Mouse (Mus musculus): Measurements from ENCODE around the gene Pias1. TPM values are rescaled to one million over a fixed set of nuclear protein-coding genes. Genes with fewer than 3 reads are reported as not detected.

Pias1 gene
- polyA plus RNA-seq, 1 experiment from 2014 or later = 42.7 TPM

- no peaks in the 10 kb centered on the region for H3K27me3 ChIP-seq (ENCODE audit: control insufficient read depth, insufficient read depth, low read length)
- H3K36me3 ChIP-seq (ENCODE audit: control insufficient read depth, insufficient read depth, low read length) = no peaks in the 10 kb centered on the region
- ATAC-seq (ENCODE audit: insufficient number of reproducible peaks, insufficient read depth, low FRiP score, low read depth) = no peak
- peaks cover 4 to 9% of the 10 kb centered on the region in 2 experiments; a peak in 3 of 4 replicates for H3K4me1 ChIP-seq (ENCODE audit: control insufficient read depth in 2 of 2, insufficient read depth in 2 of 2, low read length in 2 of 2)
- 82% methylated on average over 3 of the region's 3 CpGs for WGBS
- H3K9me3 ChIP-seq (ENCODE audit: control insufficient read depth, low read length) = no peaks in the 10 kb centered on the region
- no peak overlapping the region for H3K4me2 ChIP-seq (ENCODE audit: low read length)
- no peak overlapping the region for H3K9ac ChIP-seq (ENCODE audit: low read length)
- H3K4me3 ChIP-seq (ENCODE audit: control insufficient read depth in 1 of 2, insufficient read depth in 1 of 2, low read depth in 1 of 2, low read length in 2 of 2) = no peak overlapping the region
- no peak overlapping the region for H3K27ac ChIP-seq (replicated peaks in 1 of 2; ENCODE audit: control insufficient read depth in 1 of 2, insufficient read depth in 1 of 2, low read depth in 2 of 2, low read length in 2 of 2)
Measured at GRCm38 (mm10) chr9:62940966-62941365, 46.8 kb downstream of the Pias1 start.

GRCm38 (mm10) chr9:62935854-62936253 is 51.9 kb downstream of the Pias1 start:
- Histone ChIP-seq H3K4me2 (ENCODE audit: low read length) (no peak overlapping the region), H3K9ac (ENCODE audit: low read length) (no peak overlapping the region), H3K36me3 (ENCODE audit: control insufficient read depth, insufficient read depth, low read length) (no peaks in the 10 kb centered on the region), H3K4me1 (ENCODE audit: control insufficient read depth in 2 of 2, insufficient read depth in 2 of 2, low read length in 2 of 2) (peaks cover 9 to 36% of the 10 kb centered on the region in 2 experiments), H3K27me3 (ENCODE audit: control insufficient read depth, insufficient read depth, low read length) (no peaks in the 10 kb centered on the region), H3K9me3 (ENCODE audit: control insufficient read depth, low read length) (no peaks in the 10 kb centered on the region), H3K4me3 (ENCODE audit: control insufficient read depth in 1 of 2, insufficient read depth in 1 of 2, low read depth in 1 of 2, low read length in 2 of 2) (no peak overlapping the region), H3K27ac (replicated peaks in 1 of 2; ENCODE audit: control insufficient read depth in 1 of 2, insufficient read depth in 1 of 2, low read depth in 2 of 2, low read length in 2 of 2) (no peak overlapping the region; a peak in 1 of 4 replicates)
- no peak for ATAC-seq (ENCODE audit: insufficient number of reproducible peaks, insufficient read depth, low FRiP score, low read depth)
- WGBS = 63% methylated on average over 5 of the region's 5 CpGs

- WGBS = 51% methylated on average over 2 of the region's 2 CpGs
- Histone ChIP-seq H3K27me3 (ENCODE audit: control insufficient read depth, insufficient read depth, low read length) (no peaks in the 10 kb centered on the region), H3K4me3 (ENCODE audit: control insufficient read depth in 1 of 2, insufficient read depth in 1 of 2, low read depth in 1 of 2, low read length in 2 of 2) (no peak overlapping the region), H3K4me2 (ENCODE audit: low read length) (no peak overlapping the region), H3K36me3 (ENCODE audit: control insufficient read depth, insufficient read depth, low read length) (no peaks in the 10 kb centered on the region), H3K27ac (replicated peaks in 1 of 2; ENCODE audit: control insufficient read depth in 1 of 2, insufficient read depth in 1 of 2, low read depth in 2 of 2, low read length in 2 of 2) (peak overlapping the region in 1 of 2 experiments; percentile 31; a peak in 1 of 4 replicates), H3K9me3 (ENCODE audit: control insufficient read depth, low read length) (no peaks in the 10 kb centered on the region), H3K9ac (ENCODE audit: low read length) (no peak overlapping the region), H3K4me1 (ENCODE audit: control insufficient read depth in 2 of 2, insufficient read depth in 2 of 2, low read length in 2 of 2) (peaks cover 9 to 36% of the 10 kb centered on the region in 2 experiments)
- no peak for ATAC-seq (ENCODE audit: insufficient number of reproducible peaks, insufficient read depth, low FRiP score, low read depth)
Measured at GRCm38 (mm10) chr9:62934700-62935400, 52.9 kb downstream of the Pias1 start.

GRCm38 (mm10) chr9:62932575-62933339 is 55.0 kb downstream of the Pias1 start:
- Histone ChIP-seq H3K4me3 (ENCODE audit: control insufficient read depth in 1 of 2, insufficient read depth in 1 of 2, low read depth in 1 of 2, low read length in 2 of 2) (no peak overlapping the region), H3K4me1 (ENCODE audit: control insufficient read depth in 2 of 2, insufficient read depth in 2 of 2, low read length in 2 of 2) (peaks cover 7 to 33% of the 10 kb centered on the region in 2 experiments), H3K36me3 (ENCODE audit: control insufficient read depth, insufficient read depth, low read length) (no peaks in the 10 kb centered on the region), H3K27me3 (ENCODE audit: control insufficient read depth, insufficient read depth, low read length) (no peaks in the 10 kb centered on the region), H3K9ac (ENCODE audit: low read length) (no peak overlapping the region), H3K27ac (replicated peaks in 1 of 2; ENCODE audit: control insufficient read depth in 1 of 2, insufficient read depth in 1 of 2, low read depth in 2 of 2, low read length in 2 of 2) (peak overlapping the region; percentile 54 to 56; a peak in 3 of 4 replicates), H3K4me2 (ENCODE audit: low read length) (no peak overlapping the region), H3K9me3 (ENCODE audit: control insufficient read depth, low read length) (no peaks in the 10 kb centered on the region)
- 32% methylated on average over 4 of the region's 4 CpGs for WGBS
- no peak for ATAC-seq (ENCODE audit: insufficient number of reproducible peaks, insufficient read depth, low FRiP score, low read depth)

GRCm38 (mm10) chr9:62924886-62925610 is 62.7 kb downstream of the Pias1 start:
- H3K27ac ChIP-seq (replicated peaks in 1 of 2; ENCODE audit: control insufficient read depth in 1 of 2, insufficient read depth in 1 of 2, low read depth in 2 of 2, low read length in 2 of 2) = no peak overlapping the region
- peaks cover 11% of the 10 kb centered on the region; the same call in 1 of the 2 replicates for H3K36me3 ChIP-seq (ENCODE audit: control insufficient read depth, insufficient read depth, low read length)
- no peak overlapping the region for H3K4me2 ChIP-seq (ENCODE audit: low read length)
- 73% methylated on average over 2 of the region's 2 CpGs for WGBS
- no peak overlapping the region for H3K9ac ChIP-seq (ENCODE audit: low read length)
- H3K27me3 ChIP-seq (ENCODE audit: control insufficient read depth, insufficient read depth, low read length) = no peaks in the 10 kb centered on the region
- ATAC-seq (ENCODE audit: insufficient number of reproducible peaks, insufficient read depth, low FRiP score, low read depth) = no peak
- H3K4me1 ChIP-seq (ENCODE audit: control insufficient read depth in 2 of 2, insufficient read depth in 2 of 2, low read length in 2 of 2) = peaks cover 0 to 3% of the 10 kb centered on the region in 2 experiments; a peak in 1 of 4 replicates
- H3K4me3 ChIP-seq (ENCODE audit: control insufficient read depth in 1 of 2, insufficient read depth in 1 of 2, low read depth in 1 of 2, low read length in 2 of 2) = no peak overlapping the region
- H3K9me3 ChIP-seq (ENCODE audit: control insufficient read depth, low read length) = no peaks in the 10 kb centered on the region

GRCm38 (mm10) chr9:62920877-62921276 is 66.8 kb downstream of the Pias1 start:
- Histone ChIP-seq H3K27ac (replicated peaks in 1 of 2; ENCODE audit: control insufficient read depth in 1 of 2, insufficient read depth in 1 of 2, low read depth in 2 of 2, low read length in 2 of 2) (no peak overlapping the region), H3K36me3 (ENCODE audit: control insufficient read depth, insufficient read depth, low read length) (peaks cover 34% of the 10 kb centered on the region), H3K4me3 (ENCODE audit: control insufficient read depth in 1 of 2, insufficient read depth in 1 of 2, low read depth in 1 of 2, low read length in 2 of 2) (no peak overlapping the region), H3K4me2 (ENCODE audit: low read length) (no peak overlapping the region), H3K4me1 (ENCODE audit: control insufficient read depth in 2 of 2, insufficient read depth in 2 of 2, low read length in 2 of 2) (peaks cover 0 to 3% of the 10 kb centered on the region in 2 experiments; a peak in 1 of 4 replicates), H3K27me3 (ENCODE audit: control insufficient read depth, insufficient read depth, low read length) (no peaks in the 10 kb centered on the region), H3K9me3 (ENCODE audit: control insufficient read depth, low read length) (no peaks in the 10 kb centered on the region), H3K9ac (ENCODE audit: low read length) (no peak overlapping the region)
- no peak for ATAC-seq (ENCODE audit: insufficient number of reproducible peaks, insufficient read depth, low FRiP score, low read depth)
- 76% methylated on average over 2 of the region's 2 CpGs for WGBS

- peaks cover 44% of the 10 kb centered on the region for H3K36me3 ChIP-seq (ENCODE audit: control insufficient read depth, insufficient read depth, low read length)
- 81% methylated on average over 1 of the region's 1 CpGs for WGBS
- H3K27me3 ChIP-seq (ENCODE audit: control insufficient read depth, insufficient read depth, low read length) = no peaks in the 10 kb centered on the region
Measured at GRCm38 (mm10) chr9:62917059-62917458, 70.7 kb downstream of the Pias1 start.

More at GRCm38 (mm10) chr9:62917059-62917458, 70.7 kb downstream of the Pias1 start:
- no peak for ATAC-seq (ENCODE audit: insufficient number of reproducible peaks, insufficient read depth, low FRiP score, low read depth)
- no peak overlapping the region for H3K4me2 ChIP-seq (ENCODE audit: low read length)
- peaks cover 6% of the 10 kb centered on the region; the same call in 1 of the 2 replicates for H3K9me3 ChIP-seq (ENCODE audit: control insufficient read depth, low read length)
- no peak overlapping the region for H3K4me3 ChIP-seq (ENCODE audit: control insufficient read depth in 1 of 2, insufficient read depth in 1 of 2, low read depth in 1 of 2, low read length in 2 of 2)
- no peak overlapping the region for H3K9ac ChIP-seq (ENCODE audit: low read length)
- H3K27ac ChIP-seq (replicated peaks in 1 of 2; ENCODE audit: control insufficient read depth in 1 of 2, insufficient read depth in 1 of 2, low read depth in 2 of 2, low read length in 2 of 2) = no peak overlapping the region
- H3K4me1 ChIP-seq (ENCODE audit: control insufficient read depth in 2 of 2, insufficient read depth in 2 of 2, low read length in 2 of 2) = no peaks in the 10 kb centered on the region

Measured in heart, embryonic 14.5 days (tissue).